ENCODE assay signal across 8 mouse cellular contexts in genomic region chr5:123523692-123524392, GRCm38 (mm10). TPM values are rescaled to one million over a fixed set of nuclear protein-coding genes. Genes with fewer than 3 reads are reported as not detected.
A peak's percentile ranks its signal among the peaks of the same experiment; 100 is the strongest.
DNase-seq lines count a peak whose midpoint lies in the region; ATAC-seq and TF ChIP-seq lines count a peak whose summit lies in the region.

Gene Diablo (minus strand): TSS chr5:123524176.

- no peak for TF ChIP-seq CTCF in E14TG2a.4 (conservative IDR thresholded peaks at IDR 0.05; ENCODE audit: low read length)
- TF ChIP-seq CTCF in heart, postnatal 0 days (IDR thresholded peaks at IDR 0.05; ENCODE audit: low read depth), result no peak
- no peak for TF ChIP-seq CTCF in testis, adult 2 months (IDR thresholded peaks at IDR 0.05; ENCODE audit: control insufficient read depth, insufficient read depth, insufficient replicate concordance, low read depth, low read length)

- no peaks in the 10 kb centered on the region for H3K9me3 ChIP-seq in E14TG2a.4 (ENCODE audit: low read length)
- no peaks in the 10 kb centered on the region for H3K9me3 ChIP-seq in forebrain, embryonic 12.5 days
- no peaks in the 10 kb centered on the region for H3K9me3 ChIP-seq in heart, postnatal 0 days (replicated peaks; ENCODE audit: control insufficient read depth, low read length)
- no peaks in the 10 kb centered on the region for H3K9me3 ChIP-seq in liver, embryonic 16.5 days (replicated peaks; ENCODE audit: control insufficient read depth, low read length)
- H3K9me3 ChIP-seq in neural tube, embryonic 13.5 days, result no peaks in the 10 kb centered on the region

- H3K9ac ChIP-seq in forebrain, embryonic 12.5 days, result peak within 1 kb of the TSS; percentile 81
- H3K9ac ChIP-seq in heart, postnatal 0 days (replicated peaks; ENCODE audit: low read depth, low read length), result peak within 1 kb of the TSS; percentile 66
- H3K9ac ChIP-seq in liver, embryonic 16.5 days (ENCODE audit: low read depth, low read length), result peak within 1 kb of the TSS; percentile 85
- peak within 1 kb of the TSS; percentile 79 for H3K9ac ChIP-seq in neural tube, embryonic 13.5 days

- H3K36me3 ChIP-seq in E14TG2a.4 (ENCODE audit: insufficient read depth, low read length), result peaks cover 36% of the 10 kb centered on the region
- peaks cover 22% of the 10 kb centered on the region for H3K36me3 ChIP-seq in forebrain, embryonic 12.5 days (replicated peaks)
- peaks cover 11% of the 10 kb centered on the region; the same call in 1 of the 2 replicates for H3K36me3 ChIP-seq in heart, postnatal 0 days (replicated peaks; ENCODE audit: control insufficient read depth, insufficient read depth, low read length)
- no peaks in the 10 kb centered on the region for H3K36me3 ChIP-seq in liver, embryonic 16.5 days (ENCODE audit: control insufficient read depth, insufficient read depth)
- peaks cover 30% of the 10 kb centered on the region for H3K36me3 ChIP-seq in neural tube, embryonic 13.5 days
- peaks cover 3% of the 10 kb centered on the region for H3K36me3 ChIP-seq in testis, adult 2 months (ENCODE audit: control insufficient read depth, insufficient read depth, low read length)

- peaks cover 39% of the 10 kb centered on the region for H3K4me1 ChIP-seq in E14TG2a.4 (replicated peaks; ENCODE audit: low read depth, low read length)
- peaks cover 32% of the 10 kb centered on the region for H3K4me1 ChIP-seq in forebrain, embryonic 12.5 days
- H3K4me1 ChIP-seq in heart, postnatal 0 days (ENCODE audit: control insufficient read depth, insufficient read depth), result 0 out of 2 replicates have a peak, but pooled peaks cover 9% of the 10 kb centered on the region
- H3K4me1 ChIP-seq in liver, embryonic 16.5 days (ENCODE audit: control insufficient read depth, low read depth, low read length), result peaks cover 19% of the 10 kb centered on the region
- H3K4me1 ChIP-seq in neural tube, embryonic 13.5 days (replicated peaks), result peaks cover 36% of the 10 kb centered on the region
- peaks cover 7% of the 10 kb centered on the region for H3K4me1 ChIP-seq in testis, adult 2 months (ENCODE audit: control insufficient read depth, insufficient read depth, low read length)

- peaks cover 12% of the 10 kb centered on the region for H3K27me3 ChIP-seq in E14TG2a.4 (ENCODE audit: insufficient read depth, low read length)
- no peaks in the 10 kb centered on the region for H3K27me3 ChIP-seq in forebrain, embryonic 12.5 days
- no peaks in the 10 kb centered on the region for H3K27me3 ChIP-seq in heart, postnatal 0 days (ENCODE audit: control insufficient read depth, insufficient read depth, low read length)
- H3K27me3 ChIP-seq in liver, embryonic 16.5 days (ENCODE audit: control insufficient read depth, insufficient read depth, low read depth, low read length), result no peaks in the 10 kb centered on the region
- H3K27me3 ChIP-seq in neural tube, embryonic 13.5 days, result no peaks in the 10 kb centered on the region
- H3K27me3 ChIP-seq in testis, adult 2 months (ENCODE audit: control insufficient read depth, insufficient read depth, low read length), result no peaks in the 10 kb centered on the region

- no peak for TF ChIP-seq EP300 in heart, postnatal 0 days (IDR thresholded peaks at IDR 0.05; ENCODE audit: low read depth)

- peak; percentile 97 for DNase-seq in c-Kit-positive CD71-positive TER-119-positive erythroid progenitor cells, embryonic 14.5 days (ENCODE audit: low spot score)
- peak; percentile 99 for DNase-seq in heart, postnatal 0 days (ENCODE audit: low spot score)
- DNase-seq in kidney, postnatal 4 days, result peak; percentile 99 to 100

- peak; percentile 98 for ATAC-seq in forebrain, embryonic 12.5 days (ENCODE audit: low FRiP score)
- peak; percentile 99 for ATAC-seq in heart, postnatal 0 days (ENCODE audit: insufficient read depth, low read depth)
- ATAC-seq in liver, embryonic 16.5 days (ENCODE audit: low read depth), result peak; percentile 96
- ATAC-seq in neural tube, embryonic 13.5 days (ENCODE audit: low read depth), result peak; percentile 97

- H3K4me3 ChIP-seq in E14TG2a.4 (replicated peaks; ENCODE audit: low read length), result peak within 1 kb of the TSS; percentile 93
- peak within 1 kb of the TSS; percentile 93 for H3K4me3 ChIP-seq in forebrain, embryonic 12.5 days (replicated peaks)
- peak within 1 kb of the TSS; percentile 78 for H3K4me3 ChIP-seq in heart, postnatal 0 days (ENCODE audit: low read depth, low read length)
- peak within 1 kb of the TSS; percentile 86 for H3K4me3 ChIP-seq in liver, embryonic 16.5 days (ENCODE audit: low read depth, low read length)
- peak within 1 kb of the TSS; percentile 88 for H3K4me3 ChIP-seq in neural tube, embryonic 13.5 days
- peak within 1 kb of the TSS; percentile 96 for H3K4me3 ChIP-seq in testis, adult 2 months (ENCODE audit: control insufficient read depth, low read depth, low read length)

- H3K4me2 ChIP-seq in forebrain, embryonic 12.5 days, result peak within 1 kb of the TSS; percentile 86
- peak within 1 kb of the TSS; percentile 83 for H3K4me2 ChIP-seq in heart, postnatal 0 days (ENCODE audit: low read depth, low read length)
- peak within 1 kb of the TSS; percentile 89 for H3K4me2 ChIP-seq in liver, embryonic 16.5 days (ENCODE audit: low read depth, low read length)
- peak within 1 kb of the TSS; percentile 92 for H3K4me2 ChIP-seq in neural tube, embryonic 13.5 days

- peak within 1 kb of the TSS; percentile 65 for H3K27ac ChIP-seq in forebrain, embryonic 12.5 days
- H3K27ac ChIP-seq in heart, postnatal 0 days (ENCODE audit: low read depth), result peak within 1 kb of the TSS; percentile 64
- peak within 1 kb of the TSS; percentile 67 for H3K27ac ChIP-seq in liver, embryonic 16.5 days (ENCODE audit: low read length)
- peak within 1 kb of the TSS; percentile 75 for H3K27ac ChIP-seq in neural tube, embryonic 13.5 days (replicated peaks)
- H3K27ac ChIP-seq in testis, adult 2 months (ENCODE audit: control insufficient read depth, insufficient read depth, low read depth, low read length), result peak within 1 kb of the TSS; percentile 97

- WGBS in forebrain, embryonic 12.5 days, result under 1% methylated on average over 82 of the region's 82 CpGs
- under 1% methylated on average over 81 of the region's 82 CpGs for WGBS in heart, postnatal 0 days
- under 1% methylated on average over 82 of the region's 82 CpGs for WGBS in liver, embryonic 16.5 days (ENCODE audit: insufficient replicate concordance)
- WGBS in neural tube, embryonic 13.5 days, result under 1% methylated on average over 82 of the region's 82 CpGs

- TF ChIP-seq POLR2A in testis, adult 2 months (IDR thresholded peaks at IDR 0.05; ENCODE audit: control insufficient read depth, low read depth, low read length), result peak; percentile 98

RNA-seq across cellular contexts. Expression of gene Diablo, which starts in this region (rescaled TPM):
- polyA plus RNA-seq in forebrain, embryonic 12.5 days (2016; fragmentation: Nextera tagmentation; extraction: Ambion mirVana), result 128 and 135 TPM in 2 replicates
- total RNA-seq in heart, postnatal 0 days (2014; rRNA removed; ENCODE audit: low replicate concordance), result 79.1 and 99.4 TPM in 2 replicates
- 105 and 107 TPM in 2 replicates for polyA plus RNA-seq in heart, postnatal 0 days (2015; fragmentation: Nextera tagmentation; extraction: Ambion mirVana)
- 49.1 TPM in 2 replicates for polyA plus RNA-seq in liver, embryonic 16.5 days (2015; fragmentation: Nextera tagmentation; extraction: Ambion mirVana)
- 128 and 137 TPM in 2 replicates for polyA plus RNA-seq in neural tube, embryonic 13.5 days (2015; fragmentation: Nextera tagmentation; extraction: Ambion mirVana)
- polyA plus RNA-seq in testis, adult 2 months (2012; rRNA removed), result 325 and 367 TPM in 2 replicates

Comparison
In these comparisons a context has a peak if more than half of its experiments do, and no peak if none do; other contexts are left out.
1. Peak in every context shown above with its lines: DNase-seq, ATAC-seq, H3K4me3 ChIP-seq and H3K27ac ChIP-seq.